Mouse (Mus musculus) liver, postnatal 0 days (tissue): ENCODE data around the gene Ifnar1.

Experiments used
- CTCF ChIP-seq: sonication (generic); IDR thresholded peaks from 2 replicates; pipeline ENCODE4 v1.5.1; 2016; ENCODE audit warnings: antibody characterized with exemption, low read depth
- EP300 ChIP-seq: IDR thresholded peaks from 2 replicates; pipeline ENCODE4 v1.6.1; 2016; ENCODE audit warnings: antibody characterized with exemption, low read depth, mild to moderate bottlenecking

DNA sequence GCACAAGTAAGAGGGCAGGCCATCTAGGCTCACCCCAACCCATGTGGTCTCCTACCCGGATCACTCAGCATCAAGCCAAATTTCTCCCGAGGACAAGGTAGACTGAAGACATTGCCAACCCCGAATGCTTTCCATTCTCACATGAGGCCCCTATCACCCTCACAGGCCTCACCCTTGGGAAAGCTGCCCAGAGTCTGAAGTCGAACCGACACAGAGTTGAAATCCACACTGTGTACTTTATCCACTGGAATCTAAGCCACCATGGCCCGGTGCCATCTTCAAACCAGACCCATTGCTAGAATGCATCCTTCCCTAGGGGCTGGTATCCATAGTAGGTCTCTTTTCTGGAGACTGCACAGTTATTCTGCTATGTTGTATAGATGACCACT lies 37.5 kb upstream of the Ifnar1 start:
- no peak for TF ChIP-seq EP300
- no peak for TF ChIP-seq CTCF
